Mouse (Mus musculus) kidney, postnatal 4 days (tissue): ENCODE data around the gene Hmga1b.
"Not testable (repeated sequence)": the region's sequence is repeated elsewhere in the genome, so short reads cannot be mapped to it uniquely, and the experiment has no call there.

Source experiments
- DNase-seq, 2 experiments: peaks; one replicate each; pipeline ENCODE4 v3.0.0; 2021; ENCODE audit warnings: mixed read lengths in 2 of 2

The Hmga1b gene

DNA sequence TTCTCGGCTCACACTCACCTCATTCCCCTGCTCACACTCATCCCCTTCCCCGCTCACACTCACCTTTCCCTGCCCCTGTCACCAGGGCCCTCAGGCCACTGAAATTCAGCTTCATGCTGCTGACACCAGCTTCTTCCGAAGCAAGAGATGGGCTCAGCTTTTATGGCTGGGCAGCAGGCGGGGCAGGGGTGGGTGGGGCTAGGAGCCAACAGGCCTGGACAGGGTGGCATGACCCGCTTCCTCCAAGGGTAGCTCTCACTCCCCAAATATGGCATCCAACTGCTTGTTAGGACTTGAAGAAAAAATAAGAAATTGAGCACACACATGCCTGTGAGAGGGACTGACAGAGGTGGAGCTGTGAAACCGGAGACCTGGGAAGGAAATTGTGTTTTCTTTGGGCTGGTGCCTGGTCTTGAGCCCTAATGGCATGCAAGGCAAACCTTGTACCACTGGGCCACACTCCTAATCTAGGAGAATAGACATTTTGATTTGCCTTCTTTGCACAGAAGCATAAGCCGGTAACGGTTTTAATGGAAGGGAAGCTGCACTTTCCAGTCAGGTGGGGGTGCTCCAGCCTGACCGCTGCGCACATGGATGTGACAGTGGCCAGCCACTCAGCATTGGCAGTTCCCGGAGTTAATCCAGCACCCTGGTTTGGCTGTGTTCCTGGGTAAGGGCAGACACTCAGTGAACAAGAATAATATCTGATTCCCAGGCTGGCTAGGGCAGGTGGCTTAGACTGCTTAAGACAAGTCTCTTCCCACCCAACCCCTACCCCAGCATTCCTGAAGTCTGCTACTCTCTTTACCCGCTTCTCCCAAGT is 30.5 kb upstream of the Hmga1b start, which contains the start of gene Cbr2:
TSS of gene Cbr2 (minus strand) at position 257 of the 823 bp plus-strand sequence.
- DNase-seq: no peak

GRCm38 (mm10) chr11:120733521-120733920 is 29.1 kb upstream of the Hmga1b start:
- DNase-seq: peak; percentile 52 to 66

DNA sequence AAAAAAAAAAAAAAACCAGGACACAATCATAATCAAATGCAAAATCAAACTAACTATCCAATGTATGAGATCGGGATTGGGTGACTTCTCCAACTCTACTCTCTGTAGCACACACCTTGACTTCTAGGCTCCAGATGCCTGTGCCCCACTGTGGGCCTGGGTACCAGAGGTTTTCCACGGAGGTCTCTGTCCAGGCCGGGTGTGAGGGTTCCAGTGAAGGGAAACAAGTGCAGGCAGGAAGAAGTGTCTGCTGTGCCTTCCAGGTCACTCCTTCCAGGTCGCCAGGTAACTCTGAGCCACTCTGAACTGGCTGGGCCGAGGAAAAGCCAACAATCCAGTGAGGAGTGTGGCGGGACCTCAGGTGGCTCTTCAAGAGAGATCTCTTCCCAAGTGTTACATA is 26.2 kb upstream of the Hmga1b start:
- DNase-seq: no peak

- DNase-seq: no peak
Measured at GRCm38 (mm10) chr11:120740981-120741380, 21.6 kb upstream of the Hmga1b start.

- no peak for DNase-seq
Measured at GRCm38 (mm10) chr11:120744121-120744701, 18.4 kb upstream of the Hmga1b start.

GRCm38 (mm10) chr11:120747974-120748373 is 14.6 kb upstream of the Hmga1b start:
- DNase-seq: no peak

GRCm38 (mm10) chr11:120749430-120749829 is 13.2 kb upstream of the Hmga1b start:
- DNase-seq: peak; percentile 35 to 49

DNA sequence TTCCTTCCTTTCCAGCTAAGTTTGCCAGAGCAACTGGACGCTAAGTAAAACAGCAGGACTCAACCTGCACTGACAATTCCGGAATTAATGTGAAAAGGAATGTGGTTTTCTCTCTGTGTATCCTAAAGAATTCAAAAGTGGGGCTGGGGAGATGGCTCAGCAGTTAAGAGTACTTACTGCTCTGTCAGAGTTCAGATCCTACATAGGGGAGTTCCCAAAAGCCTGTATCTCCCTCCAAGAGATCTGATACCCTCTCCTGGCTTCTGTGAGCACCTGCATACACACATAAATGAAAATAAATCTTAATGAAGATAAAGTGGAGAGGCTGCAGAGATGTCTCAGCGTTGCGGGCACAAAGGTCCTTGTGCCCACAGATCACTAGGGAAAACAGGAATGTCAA is 11.0 kb upstream of the Hmga1b start:
- no peak for DNase-seq

GRCm38 (mm10) chr11:120760236-120760635 is 2.4 kb upstream of the Hmga1b start:
- no peak for DNase-seq

DNA sequence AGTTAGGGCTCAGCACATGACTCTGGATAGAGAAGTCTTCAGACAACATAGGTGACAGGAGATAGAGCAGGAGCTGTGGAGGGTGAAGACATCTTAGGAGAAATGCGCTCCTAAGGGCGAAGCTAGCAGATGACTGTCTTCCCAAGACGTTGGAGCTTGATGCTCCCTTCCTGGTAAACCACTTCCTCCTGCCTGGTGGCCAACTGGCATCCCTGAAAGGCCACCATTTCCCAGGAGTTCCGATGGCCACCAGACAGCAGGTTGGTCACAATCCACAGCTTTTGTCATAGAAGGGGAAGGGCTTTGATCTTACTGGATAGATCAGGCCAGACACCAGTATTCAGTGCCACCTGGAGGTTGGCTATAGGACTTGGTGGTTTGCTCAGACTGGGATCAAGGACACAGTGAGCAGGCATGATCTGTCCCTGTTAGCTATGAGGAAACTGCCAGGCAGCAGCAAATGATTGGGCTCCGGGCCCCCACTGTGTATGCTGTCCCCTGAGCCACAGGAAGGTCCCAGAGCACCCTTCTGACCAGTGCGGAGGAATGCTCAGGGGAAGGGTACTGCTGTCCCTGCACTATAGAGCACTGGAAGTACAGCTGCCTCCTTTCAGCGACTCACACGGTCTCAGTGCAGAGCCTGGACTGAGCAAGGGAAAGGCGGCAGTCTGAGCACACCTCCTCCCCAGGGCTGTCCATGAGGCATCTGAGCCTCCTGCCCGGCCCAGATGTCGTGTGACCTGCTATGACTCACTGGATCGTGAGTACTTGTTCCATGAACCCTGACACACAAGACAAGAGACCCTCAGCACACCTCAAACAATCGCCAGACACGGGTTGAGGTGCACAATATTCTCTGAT is 553 bp upstream of the Hmga1b start:
- no peak for DNase-seq

DNA sequence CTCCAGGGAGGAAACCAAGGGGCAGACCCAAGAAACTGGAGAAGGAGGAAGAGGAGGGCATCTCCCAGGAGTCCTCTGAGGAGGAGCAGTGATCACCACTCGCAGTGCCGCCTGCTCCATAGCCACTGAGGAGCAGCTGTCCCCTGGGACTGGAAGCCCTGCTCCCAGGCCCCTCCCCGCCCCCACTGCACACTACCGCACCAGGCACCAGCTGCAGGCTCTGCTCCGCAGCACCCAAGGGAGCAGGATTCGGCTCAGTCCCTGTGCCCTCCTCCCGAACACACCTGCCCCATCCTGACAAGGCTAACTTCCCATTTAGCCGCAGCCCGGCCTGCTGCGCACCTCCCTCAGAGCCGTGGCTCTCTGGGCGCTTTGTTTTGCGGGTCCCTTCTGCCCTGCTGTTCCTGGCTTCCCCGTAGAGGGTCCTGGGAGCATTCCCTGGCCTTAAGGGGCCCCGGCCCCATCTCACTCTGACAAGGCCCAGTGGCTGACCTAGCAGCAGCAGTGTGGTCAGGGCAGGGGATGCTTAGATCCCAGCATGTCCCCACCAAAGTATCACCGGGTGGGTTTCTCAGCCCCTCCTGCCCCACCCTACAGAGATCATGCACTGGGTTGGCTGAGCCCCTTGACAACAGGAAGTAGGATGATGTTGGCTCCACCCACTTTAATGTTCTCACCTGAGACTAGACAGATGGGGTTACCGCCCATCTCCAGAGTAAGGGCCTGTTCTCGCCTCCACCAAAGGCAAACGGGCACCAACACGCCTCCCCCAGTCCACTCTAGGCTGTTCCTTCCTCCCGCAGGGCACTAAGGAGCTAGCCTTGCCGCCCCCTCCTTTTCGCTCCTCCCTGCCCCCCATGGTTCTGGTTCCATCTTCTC is 766 bp downstream of the Hmga1b start:
- not testable (repeated sequence) for DNase-seq

DNA sequence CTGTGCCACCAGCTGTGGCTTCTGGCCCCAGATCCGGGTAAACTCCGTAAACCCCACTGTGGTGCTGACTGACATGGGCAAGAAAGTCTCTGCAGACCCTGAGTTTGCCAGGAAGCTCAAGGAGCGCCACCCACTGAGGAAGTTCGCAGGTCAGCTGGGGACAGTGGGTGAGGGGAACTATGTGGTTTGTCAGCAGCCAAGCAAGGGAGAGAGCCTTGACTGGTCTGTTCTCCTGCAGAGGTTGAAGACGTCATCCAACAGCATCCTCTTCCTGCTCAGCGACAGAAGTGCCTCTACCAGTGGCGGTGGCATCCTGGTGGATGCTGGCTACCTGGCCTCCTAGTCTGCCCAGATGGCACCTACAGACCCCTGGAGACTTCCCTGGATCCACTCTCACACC is 4.4 kb downstream of the Hmga1b start:
- DNase-seq: not testable (repeated sequence)

GRCm38 (mm10) chr11:120768206-120768605 is 5.6 kb downstream of the Hmga1b start:
- no peak for DNase-seq

DNA sequence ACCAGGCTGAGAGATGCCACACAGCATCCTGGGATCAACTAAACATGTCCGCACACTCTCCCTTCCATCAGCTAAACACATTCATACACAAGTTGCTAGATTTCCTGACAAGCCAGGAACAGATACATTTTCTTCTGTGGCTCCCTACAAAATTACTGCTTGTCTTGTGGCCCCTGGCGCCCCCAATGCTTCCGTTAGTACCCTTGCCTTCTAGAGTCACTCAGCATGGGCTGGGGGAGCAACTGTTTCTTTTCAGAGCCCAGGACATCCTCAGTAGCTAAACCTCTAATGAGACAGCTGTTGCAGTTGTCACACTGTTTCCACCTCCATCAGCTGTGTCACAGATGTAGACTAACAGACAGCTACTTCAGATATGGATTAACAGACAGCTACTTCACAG is 10.2 kb downstream of the Hmga1b start:
- DNase-seq: no peak

GRCm38 (mm10) chr11:120773463-120774190 is 11.0 kb downstream of the Hmga1b start:
- no peak for DNase-seq

DNA sequence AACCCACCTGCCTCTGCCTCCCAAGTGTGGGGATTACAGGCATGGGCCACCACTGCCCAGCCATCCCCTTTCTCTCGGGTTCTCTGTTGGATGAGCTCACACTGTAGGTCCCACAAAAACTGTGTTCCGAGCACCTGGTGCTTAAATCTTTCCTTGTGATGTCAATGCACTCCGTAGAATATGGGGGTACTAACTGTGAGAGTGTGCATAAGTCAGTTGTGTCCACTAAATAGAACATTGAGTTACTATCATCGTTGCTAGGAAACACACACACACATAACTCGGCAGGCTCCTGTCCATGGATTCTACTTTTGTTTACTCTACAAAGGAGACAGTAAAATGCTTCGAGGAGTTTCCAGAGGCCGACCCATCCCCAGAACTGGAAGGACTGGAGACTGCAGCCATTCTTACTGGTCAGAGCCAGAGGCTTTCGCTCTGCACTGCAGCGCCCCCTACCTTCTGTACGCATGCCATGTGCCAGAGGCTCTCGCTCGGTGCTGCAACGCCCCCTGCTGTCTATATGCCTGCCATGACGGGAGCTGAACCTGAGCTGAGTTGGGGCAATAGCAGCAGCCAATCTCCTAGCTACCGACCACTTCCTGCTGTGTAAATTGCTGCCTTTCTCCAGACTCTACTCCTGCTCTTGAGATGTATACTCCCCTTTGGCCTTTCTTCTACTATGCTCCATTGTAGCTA is 13.3 kb downstream of the Hmga1b start:
- DNase-seq: peak; percentile 98 to 99

DNA sequence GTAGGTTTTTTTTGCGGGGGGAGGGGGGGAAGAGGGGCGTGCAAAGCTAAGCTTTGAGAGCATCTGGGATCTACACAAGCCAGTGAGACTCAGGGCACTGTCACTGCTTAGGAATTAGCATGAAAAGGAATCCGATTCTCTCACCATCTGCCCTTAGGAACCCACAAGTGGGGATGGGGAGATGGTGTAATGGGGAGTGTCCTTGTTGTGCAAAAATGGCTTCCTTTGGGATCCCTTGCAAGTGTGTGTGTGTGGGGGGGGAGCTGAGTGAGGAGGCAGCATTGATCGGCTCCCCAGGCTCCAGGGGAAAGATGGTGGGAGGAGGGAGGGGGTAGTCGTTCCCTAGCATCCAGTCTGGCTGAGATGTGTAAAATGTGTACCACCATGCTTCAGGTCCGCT is 14.5 kb downstream of the Hmga1b start:
- DNase-seq: no peak

DNA sequence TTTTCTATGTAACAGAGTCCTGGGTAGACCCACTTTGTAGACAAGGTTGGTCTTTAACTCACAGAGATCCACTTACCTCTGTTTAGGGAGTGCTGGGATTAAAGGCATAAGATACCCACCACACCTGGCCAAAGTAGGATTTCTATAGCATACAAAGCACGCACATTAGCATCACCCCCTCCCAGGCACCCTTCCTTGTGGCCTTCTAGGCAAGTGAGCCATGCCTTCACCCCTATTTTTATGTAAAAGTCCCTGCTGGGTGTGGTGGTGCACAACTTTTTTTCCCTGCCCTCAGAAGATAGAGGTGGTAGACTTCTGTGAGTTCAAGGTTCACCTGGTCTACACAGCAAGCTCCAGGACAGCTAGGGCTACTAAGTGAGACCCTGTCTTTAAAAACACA is 17.3 kb downstream of the Hmga1b start:
- no peak for DNase-seq

GRCm38 (mm10) chr11:120781361-120781760 is 18.8 kb downstream of the Hmga1b start:
- peak in 1 of 2 experiments; percentile 31 for DNase-seq

DNA sequence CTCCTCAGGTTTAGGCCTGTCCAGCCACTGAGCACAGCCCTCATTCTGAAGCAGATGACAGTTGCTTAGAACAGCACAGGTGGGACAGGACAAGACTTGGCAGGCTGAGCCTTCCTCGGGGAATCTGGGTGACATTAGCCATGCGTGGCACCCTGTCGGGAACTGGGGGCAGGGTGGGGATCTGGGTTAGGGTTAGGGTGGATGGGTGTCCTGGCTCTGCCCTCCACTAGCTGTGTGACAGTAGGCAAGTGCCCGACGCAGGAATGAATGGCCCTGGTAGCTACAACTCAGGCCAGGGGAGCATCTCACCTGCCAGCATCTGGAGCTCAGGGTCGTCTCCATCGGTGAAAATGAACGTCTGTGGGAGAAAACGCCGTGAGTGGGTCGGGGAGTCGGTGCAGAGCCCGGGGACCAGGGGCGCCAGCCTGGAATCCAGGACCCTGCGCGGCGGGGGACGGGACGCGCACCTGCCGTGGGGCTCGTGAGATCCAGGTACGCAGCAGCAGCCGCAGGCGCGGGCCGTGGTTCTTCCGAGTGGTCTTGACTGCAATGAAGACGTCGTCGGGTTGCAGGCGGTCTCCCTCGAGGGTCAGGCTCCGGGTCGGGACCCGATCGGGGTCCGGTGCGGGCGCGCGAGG is 21.0 kb downstream of the Hmga1b start:
- no peak for DNase-seq
